Mouse (Mus musculus): ENCODE measurements around the gene Jmjd1c. TPM values are rescaled to one million over a fixed set of nuclear protein-coding genes. Genes with fewer than 3 reads are reported as not detected.
A peak's percentile ranks its signal among the peaks of the same experiment; 100 is the strongest.

Jmjd1c gene
- polyA plus RNA-seq, 1 experiment from 2014 or later: 33.5 TPM

- H3K4me3 ChIP-seq: no peak overlapping the region
Observed at GRCm38 (mm10) chr10:67094922-67095321, 1.0 kb upstream of the Jmjd1c start.

DNA sequence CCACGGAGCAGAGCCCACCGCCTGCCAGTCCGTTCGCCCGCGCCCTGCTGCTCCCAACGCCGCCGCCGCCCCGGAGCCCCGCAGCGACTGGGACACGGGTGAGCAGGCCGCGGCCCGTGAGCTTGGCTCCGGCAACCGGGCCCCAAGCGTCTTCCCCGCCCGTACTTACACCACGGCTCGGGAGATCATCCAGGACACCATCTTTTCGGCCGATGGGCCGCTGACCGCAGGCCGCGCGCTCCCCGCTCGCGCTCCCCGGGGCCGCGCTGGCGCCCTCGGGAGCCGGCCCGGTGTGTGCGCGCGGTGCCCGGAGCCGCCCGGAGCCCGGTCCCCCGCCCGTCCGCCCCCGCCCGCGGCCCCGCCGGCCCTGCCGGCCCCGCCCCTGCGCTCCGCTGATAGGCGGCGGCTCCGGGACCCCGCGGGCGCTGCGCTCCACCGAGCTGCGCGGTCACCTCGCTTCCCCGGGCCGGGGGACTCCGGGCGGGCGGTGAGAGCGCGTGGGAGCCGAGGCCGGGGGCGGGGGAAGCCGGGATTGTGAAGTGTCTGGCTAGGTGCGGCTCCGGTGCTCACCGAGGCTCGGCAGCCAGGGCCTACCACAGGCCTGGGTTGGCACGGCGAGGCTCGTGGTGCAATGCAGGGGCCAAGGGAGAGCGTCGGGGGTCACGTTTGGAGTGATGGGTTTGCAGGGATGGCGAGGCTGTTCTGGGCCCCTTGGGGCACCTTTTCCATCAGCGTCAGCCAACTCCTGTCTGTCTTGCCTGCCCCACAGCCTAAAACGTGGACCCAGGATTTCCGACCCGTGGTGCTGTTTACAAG is 904 bp downstream of the Jmjd1c start, which contains the start of gene Reep3:
Gene Reep3 (minus strand): TSS at position 325 of the 816 bp plus-strand sequence.
- Histone ChIP-seq H3K9ac (peak within 1 kb of the TSS; percentile 99), H3K9me3 (replicated peaks) (no peaks in the 10 kb centered on the region), H3K36me3 (no peaks in the 10 kb centered on the region; the same call in 1 of the 2 replicates), H3K4me3 (peak within 1 kb of the TSS; percentile 97), H3K27ac (peak within 1 kb of the TSS; percentile 100), H3K4me1 (replicated peaks) (peaks cover 43% of the 10 kb centered on the region), H3K4me2 (peak within 1 kb of the TSS; percentile 79), H3K27me3 (no peaks in the 10 kb centered on the region)
- WGBS: under 1% methylated on average over 78 of the region's 97 CpGs
- peak; percentile 86 for ATAC-seq (replicated peaks; ENCODE audit: insufficient number of reproducible peaks, insufficient read depth, low FRiP score, low read depth)

More at GRCm38 (mm10) chr10:67094922-67095321, 1.0 kb upstream of the Jmjd1c start:
- WGBS: 76% methylated on average over 7 of the region's 7 CpGs
- Histone ChIP-seq H3K27ac (no peak overlapping the region), H3K9ac (no peak overlapping the region), H3K4me2 (peak overlapping the region; percentile 79; the same call in 1 of the 2 replicates), H3K27me3 (no peaks in the 10 kb centered on the region), H3K9me3 (replicated peaks) (no peaks in the 10 kb centered on the region), H3K4me1 (replicated peaks) (peaks cover 27% of the 10 kb centered on the region), H3K36me3 (no peaks in the 10 kb centered on the region; the same call in 1 of the 2 replicates)
- no peak for ATAC-seq (replicated peaks; ENCODE audit: insufficient number of reproducible peaks, insufficient read depth, low FRiP score, low read depth)

GRCm38 (mm10) chr10:67097437-67098150 is 1.7 kb downstream of the Jmjd1c start:
- no peaks in the 10 kb centered on the region for H3K27me3 ChIP-seq
- H3K9ac ChIP-seq: peak overlapping the region; percentile 99
- H3K27ac ChIP-seq: peak overlapping the region; percentile 100
- 2% methylated on average over 15 of the region's 15 CpGs for WGBS
- ATAC-seq (replicated peaks; ENCODE audit: insufficient number of reproducible peaks, insufficient read depth, low FRiP score, low read depth): no peak
- peak overlapping the region; percentile 79 for H3K4me2 ChIP-seq
- peaks cover 51% of the 10 kb centered on the region for H3K4me1 ChIP-seq (replicated peaks)
- no peaks in the 10 kb centered on the region; the same call in 1 of the 2 replicates for H3K36me3 ChIP-seq
- no peaks in the 10 kb centered on the region for H3K9me3 ChIP-seq (replicated peaks)
- peak overlapping the region; percentile 97 for H3K4me3 ChIP-seq

DNA sequence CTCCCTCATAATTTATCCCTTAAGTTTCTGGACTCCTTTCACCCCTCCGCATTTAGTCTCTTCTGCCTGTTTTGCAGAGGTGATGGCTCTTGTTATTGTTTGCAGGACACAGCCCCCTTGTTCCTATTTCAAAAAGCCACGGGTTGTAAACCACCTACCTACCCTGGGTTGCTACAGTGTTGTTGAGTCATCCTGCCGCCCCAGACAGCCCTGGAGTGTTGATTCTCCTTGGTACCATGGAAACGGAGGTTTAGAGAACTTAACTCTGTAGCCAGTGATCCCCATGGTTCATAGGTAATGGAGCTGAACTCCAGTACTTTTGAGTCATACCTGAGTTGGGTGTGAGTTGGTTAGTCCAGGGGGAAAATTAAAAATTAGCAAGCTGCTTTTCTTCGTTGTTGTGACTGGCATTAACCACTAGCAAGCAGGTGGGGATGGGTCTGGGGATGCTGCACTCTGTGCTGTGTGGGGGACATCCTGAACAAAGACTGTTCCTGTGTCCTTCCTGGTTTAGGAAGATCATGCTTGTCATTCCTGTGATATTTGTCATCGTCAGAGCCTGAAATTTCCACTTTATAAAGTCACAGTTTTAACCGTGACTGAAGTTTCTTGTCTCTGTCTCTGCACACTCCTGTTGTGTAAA is 2.6 kb downstream of the Jmjd1c start:
- WGBS: 16% methylated on average over 7 of the region's 7 CpGs
- peak overlapping the region; percentile 99; the same call in 1 of the 2 replicates for H3K9ac ChIP-seq
- peak overlapping the region; percentile 97 for H3K4me3 ChIP-seq
- no peak for ATAC-seq (replicated peaks; ENCODE audit: insufficient number of reproducible peaks, insufficient read depth, low FRiP score, low read depth)
- H3K27ac ChIP-seq: peak overlapping the region; percentile 100
- peaks cover 60% of the 10 kb centered on the region for H3K4me1 ChIP-seq (replicated peaks)
- H3K9me3 ChIP-seq (replicated peaks): no peaks in the 10 kb centered on the region
- H3K27me3 ChIP-seq: no peaks in the 10 kb centered on the region
- H3K36me3 ChIP-seq: no peaks in the 10 kb centered on the region
- H3K4me2 ChIP-seq: peak overlapping the region; percentile 79

- H3K27ac ChIP-seq: peak overlapping the region; percentile 100
- H3K4me1 ChIP-seq (replicated peaks): peaks cover 69% of the 10 kb centered on the region
- peak overlapping the region; percentile 99; the same call in 1 of the 2 replicates for H3K9ac ChIP-seq
- peak overlapping the region; percentile 97 for H3K4me3 ChIP-seq
- no peaks in the 10 kb centered on the region for H3K9me3 ChIP-seq (replicated peaks)
- no peaks in the 10 kb centered on the region for H3K27me3 ChIP-seq
- WGBS: 56% methylated on average over 13 of the region's 13 CpGs
- ATAC-seq (replicated peaks; ENCODE audit: insufficient number of reproducible peaks, insufficient read depth, low FRiP score, low read depth): no peak
- no peaks in the 10 kb centered on the region for H3K36me3 ChIP-seq
- H3K4me2 ChIP-seq: peak overlapping the region; percentile 79
Observed at GRCm38 (mm10) chr10:67099183-67099929, 3.4 kb downstream of the Jmjd1c start.

DNA sequence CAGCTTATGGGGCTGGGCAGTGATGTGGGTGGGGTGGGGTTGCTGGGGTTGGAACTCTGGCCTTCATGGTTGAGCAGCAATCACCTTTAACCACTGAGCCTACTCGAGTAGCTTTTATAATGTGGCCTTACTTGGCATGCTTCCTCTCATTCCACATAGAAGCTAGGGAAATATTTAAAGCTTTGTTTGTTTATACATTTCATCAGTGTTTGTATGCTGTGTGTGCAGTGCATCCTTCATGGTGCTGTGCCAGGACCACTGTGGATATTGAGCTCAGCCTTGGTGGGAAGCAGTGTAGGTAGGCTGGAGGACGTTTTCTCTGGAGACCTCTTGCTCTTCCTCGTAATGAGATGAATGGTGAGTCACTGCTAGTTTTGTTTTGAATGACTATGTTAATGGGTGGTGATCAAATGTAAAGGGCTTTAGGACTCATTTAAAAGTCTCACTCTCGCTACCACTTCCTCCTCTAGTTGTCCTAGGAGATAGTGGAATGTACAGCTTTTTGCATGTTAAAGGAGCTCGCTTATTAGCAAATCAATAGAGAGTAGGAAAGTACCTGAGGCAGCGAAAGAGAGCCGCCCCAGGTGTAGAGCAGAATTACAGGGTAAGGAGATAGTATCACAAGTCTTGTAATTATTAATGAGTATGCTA is 4.2 kb downstream of the Jmjd1c start:
- peaks cover 72% of the 10 kb centered on the region for H3K4me1 ChIP-seq (replicated peaks)
- no peak overlapping the region for H3K9ac ChIP-seq
- no peaks in the 10 kb centered on the region for H3K27me3 ChIP-seq
- no peak overlapping the region for H3K4me2 ChIP-seq
- no peaks in the 10 kb centered on the region for H3K36me3 ChIP-seq
- WGBS: 64% methylated on average over 7 of the region's 7 CpGs
- no peaks in the 10 kb centered on the region for H3K9me3 ChIP-seq (replicated peaks)
- H3K4me3 ChIP-seq: no peak overlapping the region
- no peak overlapping the region for H3K27ac ChIP-seq
- ATAC-seq (replicated peaks; ENCODE audit: insufficient number of reproducible peaks, insufficient read depth, low FRiP score, low read depth): no peak

GRCm38 (mm10) chr10:67100831-67101251 is 4.9 kb downstream of the Jmjd1c start:
- no peak overlapping the region for H3K9ac ChIP-seq
- no peak overlapping the region for H3K4me2 ChIP-seq
- 39% methylated on average over 9 of the region's 9 CpGs for WGBS
- no peaks in the 10 kb centered on the region for H3K9me3 ChIP-seq (replicated peaks)
- H3K27me3 ChIP-seq: no peaks in the 10 kb centered on the region
- no peak overlapping the region for H3K4me3 ChIP-seq
- H3K36me3 ChIP-seq: no peaks in the 10 kb centered on the region
- H3K4me1 ChIP-seq (replicated peaks): peaks cover 76% of the 10 kb centered on the region
- no peak for ATAC-seq (replicated peaks; ENCODE audit: insufficient number of reproducible peaks, insufficient read depth, low FRiP score, low read depth)
- H3K27ac ChIP-seq: no peak overlapping the region

GRCm38 (mm10) chr10:67104543-67104942 is 8.6 kb downstream of the Jmjd1c start:
- no peaks in the 10 kb centered on the region for H3K27me3 ChIP-seq
- H3K27ac ChIP-seq: peak overlapping the region; percentile 27; the same call in 1 of the 2 replicates
- 0 out of 2 replicates have a peak overlapping the region, but pooled peaks have one; percentile 7 for H3K4me2 ChIP-seq
- H3K36me3 ChIP-seq: no peaks in the 10 kb centered on the region
- no peak for ATAC-seq (replicated peaks; ENCODE audit: insufficient number of reproducible peaks, insufficient read depth, low FRiP score, low read depth)
- WGBS: 15% methylated on average over 9 of the region's 9 CpGs
- H3K4me3 ChIP-seq: no peak overlapping the region
- no peak overlapping the region for H3K9ac ChIP-seq
- H3K4me1 ChIP-seq (replicated peaks): peaks cover 90% of the 10 kb centered on the region
- H3K9me3 ChIP-seq (replicated peaks): no peaks in the 10 kb centered on the region

DNA sequence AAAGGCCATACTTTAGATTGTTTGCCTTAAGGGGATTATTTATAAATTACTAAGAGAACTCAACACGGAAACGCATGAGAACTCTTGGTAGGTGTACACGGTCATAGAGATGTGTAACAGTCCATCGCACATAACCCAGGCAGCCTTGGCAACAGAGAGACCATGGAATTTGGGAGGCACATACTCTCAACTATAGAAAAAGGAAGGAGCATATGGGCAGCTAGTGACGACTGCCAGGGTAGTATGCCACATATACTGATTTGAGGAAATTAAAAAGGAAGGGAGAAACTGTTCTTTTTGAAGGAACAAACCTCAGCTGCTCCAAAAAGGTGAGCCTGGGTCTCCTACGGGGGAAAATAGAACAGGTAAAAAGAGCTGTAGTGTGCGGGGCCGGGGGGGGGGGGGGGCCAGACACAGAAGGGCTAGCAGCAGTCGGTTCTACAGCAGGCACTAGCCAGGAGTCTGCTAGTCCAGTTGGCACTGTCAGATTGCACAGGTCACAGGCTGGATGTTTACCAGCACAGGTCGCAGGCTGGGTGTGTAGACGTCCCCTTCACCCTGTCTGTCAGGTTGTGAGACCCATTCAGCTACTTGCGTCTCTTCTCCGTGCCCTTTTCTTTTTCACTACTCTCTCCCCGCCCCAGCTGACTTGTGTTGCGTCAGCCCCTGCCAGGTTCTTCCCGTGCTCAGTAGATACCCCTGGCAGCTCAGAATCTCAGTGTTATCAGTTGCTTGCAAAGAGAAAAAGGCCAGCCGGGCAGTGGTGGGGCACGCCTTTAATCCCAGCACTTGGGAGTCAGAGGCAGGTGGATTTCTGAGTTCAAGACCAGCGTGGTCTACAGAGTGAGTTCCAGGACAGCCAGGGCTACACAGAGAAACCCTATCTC is 9.6 kb downstream of the Jmjd1c start:
- Histone ChIP-seq H3K27me3 (no peaks in the 10 kb centered on the region), H3K27ac (0 out of 2 replicates have a peak overlapping the region, but pooled peaks have one; percentile 27), H3K4me1 (replicated peaks) (peaks cover 89% of the 10 kb centered on the region), H3K9ac (no peak overlapping the region; the same call in 1 of the 2 replicates), H3K9me3 (replicated peaks) (no peaks in the 10 kb centered on the region), H3K4me2 (no peak overlapping the region; the same call in 1 of the 2 replicates), H3K36me3 (no peaks in the 10 kb centered on the region), H3K4me3 (no peak overlapping the region)
- WGBS: 53% methylated on average over 19 of the region's 19 CpGs
- no peak for ATAC-seq (replicated peaks; ENCODE audit: insufficient number of reproducible peaks, insufficient read depth, low FRiP score, low read depth)

Measured in heart, embryonic 15.5 days (tissue).